Mouse (Mus musculus) ES-E14 (cell line): ENCODE data around the gene Urad. TPM values are rescaled to one million over a fixed set of nuclear protein-coding genes. Genes with fewer than 3 reads are reported as not detected.

Experiments used
- DNase-seq: peaks from one replicate; pipeline ENCODE4 v3.0.0-alpha.2; 2013; ENCODE audit warnings: low read depth, low spot score
- H3K27ac ChIP-seq: 2 replicates; pipeline ENCODE4 v1.5.1; 2012; ENCODE audit warnings: low read depth, mild to moderate bottlenecking, low read length, moderate library complexity, mixed read lengths; ENCODE audit not compliant: poor library complexity, insufficient read depth, severe bottlenecking
- H3K36me3 ChIP-seq: 2 replicates; pipeline ENCODE4 v1.6.1; 2012; ENCODE audit warnings: mild to moderate bottlenecking, low read length, moderate library complexity, mixed read lengths; ENCODE audit not compliant: control insufficient read depth, poor library complexity, insufficient read depth, severe bottlenecking
- H3K4me1 ChIP-seq, 2 experiments: fragments of 150-350 bp in 1 of 2; sonication (generic) in 1 of 2; 2 replicates each; pipeline ENCODE4 v1.6.1; 2012; ENCODE audit warnings: low read length in 2 of 2, mild to moderate bottlenecking in 1 of 2, mixed read lengths in 1 of 2; ENCODE audit not compliant: control insufficient read depth in 2 of 2, insufficient read depth in 2 of 2, poor library complexity in 1 of 2
- H3K4me3 ChIP-seq, 2 experiments: fragments of 150-350 bp in 1 of 2; sonication (generic) in 1 of 2; 2 replicates each; pipeline ENCODE4 v1.5.1; 2012; ENCODE audit warnings: low read length in 2 of 2, low read depth in 1 of 2, mild to moderate bottlenecking in 1 of 2, mixed read lengths in 1 of 2; ENCODE audit not compliant: insufficient read depth in 1 of 2, poor library complexity in 1 of 2, severe bottlenecking in 1 of 2
- H3K9ac ChIP-seq: 2 replicates; pipeline ENCODE4 v1.6.1; 2012; ENCODE audit warnings: low read depth, mild to moderate bottlenecking, low read length, mixed read lengths; ENCODE audit not compliant: poor library complexity, insufficient read depth, severe bottlenecking
- H3K9me3 ChIP-seq: fragments of 150-350 bp; sonication (generic); 2 replicates; pipeline ENCODE4 v1.6.1; 2012; ENCODE audit warnings: low read depth, mild to moderate bottlenecking, low read length; ENCODE audit not compliant: control insufficient read depth, insufficient read depth
- CHD2 ChIP-seq: IDR thresholded peaks from 2 replicates; pipeline ENCODE4 v1.6.1; 2014; ENCODE audit warnings: mild to moderate bottlenecking, low read depth, low read length, inconsistent platforms
- HCFC1 ChIP-seq: IDR thresholded peaks from 2 replicates; pipeline ENCODE4 v1.6.1; 2012; ENCODE audit warnings: low read length, inconsistent platforms, borderline replicate concordance; ENCODE audit not compliant: insufficient read depth
- MAFK ChIP-seq: IDR thresholded peaks from 2 replicates; pipeline ENCODE4 v1.6.1; 2014; ENCODE audit warnings: mild to moderate bottlenecking, low read depth, low read length, inconsistent platforms; ENCODE audit not compliant: insufficient read depth
- ZC3H11A ChIP-seq: IDR thresholded peaks from 2 replicates; pipeline ENCODE4 v1.6.1; 2012; ENCODE audit warnings: low read depth, mild to moderate bottlenecking, inconsistent platforms, low read length, borderline replicate concordance
- ZNF384 ChIP-seq: IDR thresholded peaks from 2 replicates; pipeline ENCODE4 v1.6.1; 2012; ENCODE audit warnings: low read depth, low read length, inconsistent platforms
- in situ Hi-C, 2 experiments: fragments of 600-800 bp; cut with MboI; formaldehyde crosslinking; loops; one replicate each; pipeline ENCODE4 v1.15.1; 2025; ENCODE audit warnings: low sequenced_read_pairs in 2 of 2, inconsistent platforms in 1 of 2; ENCODE audit not compliant: unreplicated experiment in 2 of 2
- total RNA-seq: library from RNA; depleted of rRNA; stranded (reverse); fragments of 300-350 nt; gene quantifications from 2 replicates; pipeline ENCODE4 v1.2.3, GENCODE M21; 2012

The Urad gene
- total RNA-seq, 1 experiment = not detected

- Histone ChIP-seq H3K36me3 (no peaks in the 10 kb centered on the region), H3K27ac (no peak overlapping the region), H3K9ac (no peak overlapping the region), H3K9me3 (no peaks in the 10 kb centered on the region), H3K4me3 (no peak overlapping the region), H3K4me1 (no peaks in the 10 kb centered on the region)
- TF ChIP-seq CHD2 = no peak
- no peak for TF ChIP-seq ZC3H11A
- TF ChIP-seq MAFK = no peak
- TF ChIP-seq HCFC1 = no peak
- no peak for TF ChIP-seq ZNF384
- no peak for DNase-seq
- in situ Hi-C loops = no loop called here
These were observed 37.9 kb downstream of the Urad start for GRCm38 (mm10) chr5:147284365-147284764.

GRCm38 (mm10) chr5:147277547-147277925 is 44.7 kb downstream of the Urad start:
- H3K36me3 ChIP-seq = no peaks in the 10 kb centered on the region
- H3K9me3 ChIP-seq = no peaks in the 10 kb centered on the region
- TF ChIP-seq ZC3H11A (no peak), MAFK (no peak), HCFC1 (no peak), CHD2 (no peak), ZNF384 (no peak)
- H3K4me1 ChIP-seq = peaks cover 0 to 8% of the 10 kb centered on the region in 2 experiments; a peak in 2 of 4 replicates
- H3K27ac ChIP-seq = no peak overlapping the region
- in situ Hi-C loops = loop anchor here (5.0 to 10.0 kb wide), 2 partner anchors 40 to 93 kb away; partner anchors contain the start of gene Gsx1 (in 1 of the 2)
- no peak for DNase-seq
- 0 out of 2 replicates have a peak overlapping the region, but pooled peaks have one; percentile 5 for H3K9ac ChIP-seq
- H3K4me3 ChIP-seq = peak overlapping the region; percentile 17 to 47; a peak in 2 of 4 replicates

- in situ Hi-C loops = loop anchor here (5.0 to 10.0 kb wide), 2 partner anchors 40 to 92 kb away; partner anchors contain the start of gene Gsx1 (in 1 of the 2)
- Histone ChIP-seq H3K9ac (no peak overlapping the region), H3K9me3 (no peaks in the 10 kb centered on the region), H3K4me1 (peaks cover 0 to 8% of the 10 kb centered on the region in 2 experiments; a peak in 2 of 4 replicates), H3K36me3 (no peaks in the 10 kb centered on the region), H3K4me3 (peak overlapping the region in 1 of 2 experiments; percentile 47; a peak in 2 of 4 replicates), H3K27ac (no peak overlapping the region)
- TF ChIP-seq ZC3H11A = no peak
- no peak for TF ChIP-seq MAFK
- no peak for TF ChIP-seq HCFC1
- TF ChIP-seq CHD2 = no peak
- no peak for DNase-seq
These were observed 45.3 kb downstream of the Urad start for GRCm38 (mm10) chr5:147276701-147277546.

- H3K4me1 ChIP-seq = peaks cover 0 to 8% of the 10 kb centered on the region in 2 experiments; a peak in 2 of 4 replicates
- no peaks in the 10 kb centered on the region for H3K9me3 ChIP-seq
- H3K4me3 ChIP-seq = no peak overlapping the region
- no peak overlapping the region for H3K9ac ChIP-seq
- in situ Hi-C loops = loop anchor here (5.0 to 10.0 kb wide), 2 partner anchors 42 to 91 kb away; partner anchors contain the start of gene Gsx1 (in 1 of the 2)
- no peak for DNase-seq
- TF ChIP-seq ZNF384 (no peak), HCFC1 (no peak), ZC3H11A (no peak), MAFK (no peak), CHD2 (no peak)
- H3K36me3 ChIP-seq = no peaks in the 10 kb centered on the region
- no peak overlapping the region for H3K27ac ChIP-seq
These were observed 46.5 kb downstream of the Urad start for GRCm38 (mm10) chr5:147275761-147276160.
